Mouse (Mus musculus): ENCODE measurements at regions not wholly inside any gene's neighbourhood (a gene's known extent, or its start where the extent isn't known, plus 50 kb on each side); places are given as distances from the start of the nearest gene placed in this dataset.

DNA sequence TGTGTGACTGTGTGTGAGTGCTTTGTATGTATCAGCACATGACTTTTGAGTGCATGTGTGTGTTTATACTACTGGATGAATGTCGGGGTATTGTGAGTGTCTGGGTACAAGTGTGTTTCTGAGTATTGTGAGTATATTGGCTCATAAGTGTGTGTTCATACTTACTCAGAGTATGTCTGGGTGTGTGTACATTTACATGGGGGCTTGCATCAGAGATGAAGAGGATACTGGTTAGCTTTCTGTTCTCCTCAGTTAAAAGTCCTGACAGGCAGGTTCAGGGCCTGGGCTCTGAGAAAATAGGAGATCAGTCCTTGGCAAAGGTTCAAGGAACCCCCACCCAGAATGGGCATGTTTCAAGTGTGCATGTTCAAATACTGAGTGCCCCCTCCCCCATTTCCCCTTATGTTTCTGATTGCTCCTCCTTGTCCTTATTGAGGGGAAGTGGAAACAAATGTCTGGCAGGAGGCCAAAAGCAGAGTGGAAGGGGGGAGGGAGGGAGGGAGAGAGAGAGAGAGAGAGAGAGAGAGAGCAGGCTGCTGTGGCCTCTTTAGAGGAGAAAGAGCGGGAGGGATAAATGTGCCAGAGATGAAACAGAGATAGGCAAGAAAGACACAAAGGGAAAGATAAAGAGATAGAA, 61.9 kb downstream of the Calml3 start:
- ATAC-seq: peak; percentile 87
- Histone ChIP-seq H3K36me3 (ENCODE audit: control insufficient read depth, insufficient read depth, low read length) (no peaks in the 10 kb centered on the region), H3K27ac (ENCODE audit: low read depth, low read length) (peak overlapping the region; percentile 52; the same call in 1 of the 2 replicates), H3K4me1 (ENCODE audit: control insufficient read depth, insufficient read depth, low read length) (peaks cover 9% of the 10 kb centered on the region; the same call in 1 of the 2 replicates), H3K4me3 (ENCODE audit: low read depth, low read length) (no peak overlapping the region), H3K4me2 (ENCODE audit: low read length) (no peak overlapping the region), H3K27me3 (replicated peaks; ENCODE audit: control insufficient read depth, insufficient read depth, low read length) (no peaks in the 10 kb centered on the region), H3K9me3 (replicated peaks; ENCODE audit: control insufficient read depth, low read length) (no peaks in the 10 kb centered on the region), H3K9ac (ENCODE audit: low read length) (no peak overlapping the region)
- 36% methylated on average over 2 of the region's 2 CpGs for WGBS
- DNase-seq (ENCODE audit: low spot score): peak; percentile 87

DNA sequence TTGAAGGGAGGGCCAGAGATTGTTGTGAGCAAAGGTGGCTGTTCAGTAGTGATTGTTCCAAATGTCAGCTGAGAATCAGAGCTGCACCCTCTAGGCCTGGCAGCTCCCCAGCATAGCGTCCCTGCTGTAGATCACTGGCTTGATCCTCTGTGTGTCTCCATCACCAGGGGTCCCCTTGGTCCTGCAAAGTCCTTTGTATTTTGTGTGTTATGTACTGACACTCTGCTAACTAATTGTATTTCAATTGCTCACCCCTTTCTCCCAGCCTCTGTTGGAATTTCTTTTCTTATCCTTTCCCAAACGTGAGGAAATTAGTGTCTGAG, 73.5 kb downstream of the Calml3 start:
- no peaks in the 10 kb centered on the region for H3K27me3 ChIP-seq (replicated peaks; ENCODE audit: control insufficient read depth, insufficient read depth, low read length)
- H3K9ac ChIP-seq (ENCODE audit: low read length): no peak overlapping the region
- no peak overlapping the region for H3K27ac ChIP-seq (ENCODE audit: low read depth, low read length)
- no peaks in the 10 kb centered on the region for H3K9me3 ChIP-seq (replicated peaks; ENCODE audit: control insufficient read depth, low read length)
- DNase-seq (ENCODE audit: low spot score) (no peak), ATAC-seq (peak; percentile 23; the same call in 1 of the 2 replicates)
- WGBS: 2% methylated on average over 2 of the region's 2 CpGs
- H3K4me1 ChIP-seq (ENCODE audit: control insufficient read depth, insufficient read depth, low read length): peaks cover 6% of the 10 kb centered on the region; the same call in 1 of the 2 replicates
- H3K4me3 ChIP-seq (ENCODE audit: low read depth, low read length): no peak overlapping the region
- H3K36me3 ChIP-seq (ENCODE audit: control insufficient read depth, insufficient read depth, low read length): no peaks in the 10 kb centered on the region
- no peak overlapping the region for H3K4me2 ChIP-seq (ENCODE audit: low read length)

DNA sequence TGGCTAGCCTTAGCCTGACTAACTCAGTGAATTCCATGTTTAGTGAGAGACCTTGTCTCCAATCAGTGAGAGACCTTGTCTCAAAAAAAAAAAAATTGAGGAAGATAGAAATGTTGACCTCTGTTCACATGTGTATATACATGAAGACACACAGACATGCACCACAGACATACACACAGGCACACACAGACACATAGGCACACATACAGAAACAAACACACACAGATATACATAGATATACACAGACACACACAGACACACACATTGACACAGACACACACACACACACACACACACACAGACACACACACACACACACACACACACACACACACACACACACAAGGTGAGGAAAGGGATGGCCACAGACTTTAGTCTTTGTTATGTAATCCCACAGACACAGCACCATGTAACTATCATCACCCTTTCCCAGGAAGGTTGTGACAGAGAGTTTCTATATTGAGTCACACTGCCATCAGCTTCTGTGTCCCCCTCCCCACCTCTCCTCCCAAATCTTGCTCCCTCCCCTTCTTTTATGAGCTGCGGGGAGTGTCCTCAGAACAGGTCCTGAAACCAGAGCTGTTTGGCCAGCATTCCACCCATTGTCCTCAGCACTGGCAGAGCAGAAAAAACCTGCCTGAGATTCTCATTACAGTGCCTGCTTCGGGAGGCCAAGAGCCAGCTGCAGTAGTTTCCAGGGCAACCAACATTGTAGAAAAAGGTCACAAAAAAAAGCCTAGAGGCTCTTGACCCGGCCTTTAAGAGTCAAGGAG, 74.0 kb downstream of the Calml3 start:
- ATAC-seq (peak; percentile 62; the same call in 1 of the 2 replicates), DNase-seq (ENCODE audit: low spot score) (peak; percentile 29)
- no peak overlapping the region for H3K27ac ChIP-seq (ENCODE audit: low read depth, low read length)

DNA sequence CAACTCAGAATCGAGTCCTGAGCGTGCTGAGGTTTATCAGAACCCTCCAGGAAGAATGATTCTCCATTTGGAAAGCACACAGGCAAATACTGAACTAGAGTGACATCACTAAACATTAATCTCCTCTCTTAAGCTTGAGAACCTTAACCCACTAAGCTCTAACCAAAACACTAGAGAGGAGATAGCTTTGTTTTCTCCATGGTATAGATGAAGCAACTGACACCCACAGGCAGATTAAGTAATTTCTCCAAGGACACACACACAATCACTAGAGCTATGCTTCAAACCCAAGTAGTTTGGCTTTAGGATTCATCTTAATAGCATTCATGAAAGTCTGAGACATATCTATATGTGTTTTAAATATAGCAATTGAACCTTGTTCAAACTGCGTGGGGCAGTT, 75.2 kb downstream of the Calml3 start:
- Histone ChIP-seq H3K4me2 (ENCODE audit: low read length) (no peak overlapping the region), H3K27ac (ENCODE audit: low read depth, low read length) (no peak overlapping the region), H3K4me1 (ENCODE audit: control insufficient read depth, insufficient read depth, low read length) (peaks cover 6% of the 10 kb centered on the region; the same call in 1 of the 2 replicates), H3K27me3 (replicated peaks; ENCODE audit: control insufficient read depth, insufficient read depth, low read length) (no peaks in the 10 kb centered on the region), H3K36me3 (ENCODE audit: control insufficient read depth, insufficient read depth, low read length) (no peaks in the 10 kb centered on the region), H3K4me3 (ENCODE audit: low read depth, low read length) (no peak overlapping the region), H3K9ac (ENCODE audit: low read length) (no peak overlapping the region), H3K9me3 (replicated peaks; ENCODE audit: control insufficient read depth, low read length) (no peaks in the 10 kb centered on the region)
- DNase-seq (ENCODE audit: low spot score) (no peak), ATAC-seq (no peak)
- 90% methylated on average over 3 of the region's 3 CpGs for WGBS

More for the DNA sequence above, 74.0 kb downstream of the Calml3 start:
- Histone ChIP-seq H3K27me3 (replicated peaks; ENCODE audit: control insufficient read depth, insufficient read depth, low read length) (no peaks in the 10 kb centered on the region), H3K9ac (ENCODE audit: low read length) (no peak overlapping the region), H3K9me3 (replicated peaks; ENCODE audit: control insufficient read depth, low read length) (no peaks in the 10 kb centered on the region), H3K4me1 (ENCODE audit: control insufficient read depth, insufficient read depth, low read length) (peaks cover 6% of the 10 kb centered on the region; the same call in 1 of the 2 replicates), H3K36me3 (ENCODE audit: control insufficient read depth, insufficient read depth, low read length) (no peaks in the 10 kb centered on the region), H3K4me3 (ENCODE audit: low read depth, low read length) (no peak overlapping the region), H3K4me2 (ENCODE audit: low read length) (no peak overlapping the region)
- 0% methylated on average over 3 of the region's 3 CpGs for WGBS

DNA sequence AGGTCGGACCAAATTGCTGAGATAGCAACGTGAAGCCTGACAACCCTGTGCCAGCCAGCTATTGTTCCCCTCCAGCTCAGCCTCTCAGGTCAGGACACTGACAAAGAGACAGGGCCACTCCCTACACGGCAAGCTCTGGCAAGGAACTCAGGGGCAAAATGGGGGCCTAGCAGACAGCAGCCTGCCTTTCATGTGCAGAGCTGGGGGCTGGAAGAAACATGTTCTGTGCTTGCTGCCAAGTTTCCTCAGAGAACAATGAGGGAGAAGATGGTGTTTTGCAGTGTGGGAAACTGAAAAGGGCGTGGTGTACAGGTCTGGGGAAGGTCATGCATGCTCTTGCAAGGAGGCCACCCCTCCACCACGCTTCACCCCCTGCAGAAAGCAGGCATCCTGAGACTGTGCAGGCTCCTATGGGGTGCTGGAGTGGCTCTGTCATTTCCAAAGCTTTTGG, 77.8 kb downstream of the Calml3 start:
- no peak for DNase-seq (ENCODE audit: low spot score)
- no peaks in the 10 kb centered on the region for H3K9me3 ChIP-seq (replicated peaks; ENCODE audit: control insufficient read depth, low read length)
- H3K4me2 ChIP-seq (ENCODE audit: low read length): no peak overlapping the region
- ATAC-seq: no peak
- H3K4me3 ChIP-seq (ENCODE audit: low read depth, low read length): no peak overlapping the region
- no peak overlapping the region for H3K27ac ChIP-seq (ENCODE audit: low read depth, low read length)
- no peaks in the 10 kb centered on the region for H3K36me3 ChIP-seq (ENCODE audit: control insufficient read depth, insufficient read depth, low read length)
- no peaks in the 10 kb centered on the region for H3K27me3 ChIP-seq (replicated peaks; ENCODE audit: control insufficient read depth, insufficient read depth, low read length)
- H3K4me1 ChIP-seq (ENCODE audit: control insufficient read depth, insufficient read depth, low read length): peaks cover 6% of the 10 kb centered on the region; the same call in 1 of the 2 replicates
- no peak overlapping the region for H3K9ac ChIP-seq (ENCODE audit: low read length)
- WGBS: 32% methylated on average over 5 of the region's 5 CpGs

DNA sequence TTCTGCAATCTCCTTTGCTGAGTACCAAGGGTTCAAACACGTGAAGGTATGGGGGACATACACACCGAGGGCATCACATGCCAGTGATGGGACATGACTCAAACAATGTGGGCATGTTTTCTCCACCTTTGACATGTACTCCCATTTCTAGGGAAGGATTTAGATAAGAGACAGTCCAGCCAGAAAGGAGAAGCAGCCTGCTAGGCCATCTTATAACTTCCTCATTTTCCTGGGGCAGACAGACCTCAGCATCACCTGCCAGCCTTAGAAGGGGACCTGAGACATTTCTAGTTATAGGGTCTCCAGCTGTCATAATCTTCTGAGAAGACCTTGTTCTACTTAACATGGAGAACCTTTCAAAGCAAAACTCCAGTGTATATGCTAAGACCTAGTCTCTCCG, 78.3 kb downstream of the Calml3 start:
- WGBS: 74% methylated on average over 3 of the region's 3 CpGs
- no peak overlapping the region for H3K9ac ChIP-seq (ENCODE audit: low read length)
- no peaks in the 10 kb centered on the region for H3K27me3 ChIP-seq (replicated peaks; ENCODE audit: control insufficient read depth, insufficient read depth, low read length)
- DNase-seq (ENCODE audit: low spot score) (no peak), ATAC-seq (no peak)
- no peak overlapping the region for H3K4me2 ChIP-seq (ENCODE audit: low read length)
- H3K36me3 ChIP-seq (ENCODE audit: control insufficient read depth, insufficient read depth, low read length): no peaks in the 10 kb centered on the region
- no peak overlapping the region for H3K4me3 ChIP-seq (ENCODE audit: low read depth, low read length)
- no peak overlapping the region for H3K27ac ChIP-seq (ENCODE audit: low read depth, low read length)
- no peaks in the 10 kb centered on the region for H3K9me3 ChIP-seq (replicated peaks; ENCODE audit: control insufficient read depth, low read length)
- peaks cover 6% of the 10 kb centered on the region; the same call in 1 of the 2 replicates for H3K4me1 ChIP-seq (ENCODE audit: control insufficient read depth, insufficient read depth, low read length)

DNA sequence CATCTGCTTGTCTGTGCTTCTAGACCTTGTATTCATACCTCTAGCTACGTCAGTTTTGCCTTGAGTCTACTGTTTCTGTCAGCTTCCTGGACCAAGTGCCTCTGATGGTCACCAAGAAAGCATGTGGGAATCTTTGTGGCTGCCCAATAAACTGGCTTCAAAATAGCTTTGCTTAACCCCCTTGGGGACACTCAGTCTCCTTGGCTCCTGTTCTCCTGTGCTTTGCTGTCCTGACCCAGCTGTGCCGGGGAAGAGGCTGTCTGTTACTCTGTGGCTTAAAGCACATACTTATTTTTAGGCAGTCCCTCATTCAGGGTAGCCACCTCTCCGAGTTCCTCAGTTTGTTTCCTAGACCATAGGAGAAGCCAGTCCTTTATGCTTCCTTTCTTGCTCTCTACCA, 79.8 kb downstream of the Calml3 start:
- H3K27me3 ChIP-seq (replicated peaks; ENCODE audit: control insufficient read depth, insufficient read depth, low read length): no peaks in the 10 kb centered on the region
- H3K36me3 ChIP-seq (ENCODE audit: control insufficient read depth, insufficient read depth, low read length): no peaks in the 10 kb centered on the region
- no peak overlapping the region for H3K27ac ChIP-seq (ENCODE audit: low read depth, low read length)
- no peaks in the 10 kb centered on the region for H3K9me3 ChIP-seq (replicated peaks; ENCODE audit: control insufficient read depth, low read length)
- WGBS: 86% methylated on average over 3 of the region's 3 CpGs
- DNase-seq (ENCODE audit: low spot score) (no peak), ATAC-seq (no peak)
- no peak overlapping the region for H3K4me2 ChIP-seq (ENCODE audit: low read length)
- no peak overlapping the region for H3K9ac ChIP-seq (ENCODE audit: low read length)
- 0 out of 2 replicates have a peak, but pooled peaks cover 2% of the 10 kb centered on the region for H3K4me1 ChIP-seq (ENCODE audit: control insufficient read depth, insufficient read depth, low read length)
- no peak overlapping the region for H3K4me3 ChIP-seq (ENCODE audit: low read depth, low read length)

DNA sequence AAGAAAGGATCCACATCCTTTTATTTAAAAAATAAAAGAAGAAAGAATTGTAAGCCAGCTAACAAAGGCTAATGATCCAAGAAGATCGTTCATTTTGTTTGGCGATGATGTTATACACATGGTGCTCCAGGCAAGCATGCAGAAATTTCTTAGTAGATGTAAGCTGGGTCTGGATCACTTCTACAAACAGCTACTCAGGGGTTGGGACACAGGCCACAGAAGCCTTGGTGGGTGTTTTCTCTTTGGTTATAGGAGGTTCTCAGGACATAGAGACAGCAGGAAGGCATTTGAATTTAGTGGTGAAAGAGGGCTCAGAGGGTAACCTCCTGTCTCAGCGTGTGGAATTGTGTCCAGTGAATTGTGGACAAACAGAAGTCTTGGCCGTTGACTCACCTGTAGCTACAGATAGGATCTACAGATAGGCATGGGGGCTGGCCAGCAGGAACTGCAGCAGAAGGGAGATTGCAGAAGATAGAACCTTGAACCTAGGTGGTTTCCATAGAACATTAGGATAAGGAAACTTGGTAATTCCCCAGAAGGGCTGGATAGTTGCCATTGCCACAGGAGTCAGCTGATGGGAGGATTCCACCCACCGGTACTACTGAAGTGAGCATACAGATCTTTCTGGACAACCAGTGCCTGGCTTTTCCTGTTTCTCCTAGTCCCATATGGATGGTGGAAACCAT, 80.5 kb downstream of the Calml3 start:
- 90% methylated on average over 5 of the region's 5 CpGs for WGBS
- H3K4me3 ChIP-seq (ENCODE audit: low read depth, low read length): no peak overlapping the region

More for the DNA sequence above, 80.5 kb downstream of the Calml3 start:
- Histone ChIP-seq H3K36me3 (ENCODE audit: control insufficient read depth, insufficient read depth, low read length) (no peaks in the 10 kb centered on the region), H3K4me2 (ENCODE audit: low read length) (no peak overlapping the region), H3K27ac (ENCODE audit: low read depth, low read length) (no peak overlapping the region), H3K27me3 (replicated peaks; ENCODE audit: control insufficient read depth, insufficient read depth, low read length) (no peaks in the 10 kb centered on the region), H3K9ac (ENCODE audit: low read length) (no peak overlapping the region), H3K4me1 (ENCODE audit: control insufficient read depth, insufficient read depth, low read length) (0 out of 2 replicates have a peak, but pooled peaks cover 2% of the 10 kb centered on the region), H3K9me3 (replicated peaks; ENCODE audit: control insufficient read depth, low read length) (no peaks in the 10 kb centered on the region)
- ATAC-seq (no peak), DNase-seq (ENCODE audit: low spot score) (no peak)
